Mouse (Mus musculus) cortical plate, adult 2 months (tissue): ENCODE results near the gene Frrs1l.

Experiments used
- CTCF ChIP-seq: fragments of 200-500 bp; IDR thresholded peaks from 2 replicates; pipeline ENCODE4 v1.5.1; 2011; ENCODE audit warnings: mild to moderate bottlenecking, control low read depth, low read length; ENCODE audit not compliant: insufficient read depth; ENCODE audit errors: extremely low read depth
- POLR2A ChIP-seq: fragments of 200-500 bp; IDR thresholded peaks from 2 replicates; pipeline ENCODE4 v1.6.1; 2011; ENCODE audit warnings: mild to moderate bottlenecking, low read length, control low read depth; ENCODE audit not compliant: insufficient read depth; ENCODE audit errors: extremely low read depth

- TF ChIP-seq CTCF (no peak), POLR2A (no peak)
Measured at GRCm38 (mm10) chr4:57021288-57021687, 31.1 kb upstream of the Frrs1l start.
